Mouse (Mus musculus) thymus, adult 2 months (tissue): Measurements from ENCODE around the gene Ube2j2.

Experiments used
- CTCF ChIP-seq: fragments of 200-500 bp; IDR thresholded peaks from 2 replicates; pipeline ENCODE4 v1.5.1; 2012; ENCODE audit warnings: mild to moderate bottlenecking, control low read depth, low read length, moderate library complexity, borderline replicate concordance; ENCODE audit not compliant: control insufficient read depth, poor library complexity, insufficient read depth; ENCODE audit errors: extremely low read depth
- POLR2A ChIP-seq: fragments of 200-500 bp; IDR thresholded peaks from 2 replicates; pipeline ENCODE4 v1.6.1; 2012; ENCODE audit warnings: mild to moderate bottlenecking, low read length, control low read depth, moderate library complexity; ENCODE audit not compliant: control insufficient read depth, poor library complexity, insufficient read depth; ENCODE audit errors: extremely low read depth

- TF ChIP-seq CTCF (no peak), POLR2A (no peak)
Measured at GRCm38 (mm10) chr4:155962167-155962971, 18.7 kb downstream of the Ube2j2 start, which contains the start of gene C1qtnf12.
